Mouse (Mus musculus) intestine, postnatal 0 days (tissue): ENCODE data around the gene Tmem253. TPM values are rescaled to one million over a fixed set of nuclear protein-coding genes. Genes with fewer than 3 reads are reported as not detected.

Experiments
- ATAC-seq: fragments of 200-750 bp; cut with Nextera tagmentation; 2 replicates; pipeline ENCODE4 v1.8.0; 2017; ENCODE audit warnings: mild to moderate bottlenecking, moderate TSS enrichment, moderate library complexity
- H3K27ac ChIP-seq: fragments of 300-500 bp; sonication (generic); 2 replicates; pipeline ENCODE4 v1.5.1; 2014; ENCODE audit warnings: mild to moderate bottlenecking, low read depth, low read length, moderate library complexity
- H3K27me3 ChIP-seq: fragments of 300-500 bp; sonication (generic); replicated peaks from 2 replicates; pipeline ENCODE4 v1.6.1; 2014; ENCODE audit warnings: low read length, mixed read lengths; ENCODE audit not compliant: control insufficient read depth, insufficient read depth
- H3K36me3 ChIP-seq: fragments of 300-500 bp; sonication (generic); 2 replicates; pipeline ENCODE4 v1.6.1; 2014; ENCODE audit warnings: mild to moderate bottlenecking, moderate library complexity; ENCODE audit not compliant: control insufficient read depth, insufficient read depth
- H3K4me1 ChIP-seq: fragments of 300-500 bp; sonication (generic); replicated peaks from 2 replicates; pipeline ENCODE4 v1.6.1; 2014; ENCODE audit warnings: antibody characterized with exemption, low read length, mixed read lengths; ENCODE audit not compliant: control insufficient read depth, insufficient read depth
- H3K4me2 ChIP-seq: fragments of 300-500 bp; sonication (generic); replicated peaks from 2 replicates; pipeline ENCODE4 v1.6.1; 2014; ENCODE audit warnings: low read depth, mild to moderate bottlenecking, moderate library complexity
- H3K4me3 ChIP-seq: fragments of 300-500 bp; sonication (generic); 2 replicates; pipeline ENCODE4 v1.5.1; 2014; ENCODE audit warnings: low read depth, low read length
- H3K9ac ChIP-seq: fragments of 300-500 bp; sonication (generic); 2 replicates; pipeline ENCODE4 v1.6.1; 2014; ENCODE audit warnings: mild to moderate bottlenecking, low read depth, low read length
- H3K9me3 ChIP-seq: fragments of 300-500 bp; sonication (generic); 2 replicates; pipeline ENCODE4 v1.6.1; 2016; ENCODE audit warnings: mixed run types; ENCODE audit not compliant: control insufficient read depth
- CTCF ChIP-seq: sonication (generic); IDR thresholded peaks from 2 replicates; pipeline ENCODE4 v1.5.1; 2016; ENCODE audit warnings: low read depth, mild to moderate bottlenecking, control low read depth, antibody characterized with exemption, moderate library complexity
- WGBS: fragments of 180-500 bp; shearing (Covaris S2); extraction: QIAGEN DNeasy Blood & Tissue Kit; methylation state at CpG from one replicate; pipeline ENCODE4 v1.1.7; 2014; 5-methylcytosine and 5-hydroxymethylcytosine counted together
- polyA plus RNA-seq: library from polyadenylated mRNA; unstranded; fragments of >200 nt; fragmentation: Nextera tagmentation; extraction: Ambion mirVana; gene quantifications from 2 replicates; pipeline ENCODE4 v1.2.1, GENCODE M21; 2015

The Tmem253 gene
- polyA plus RNA-seq, 1 experiment from 2014 or later = 224 TPM

GRCm38 (mm10) chr14:51995219-51995871, 20.1 kb upstream of the Tmem253 start:
- Histone ChIP-seq H3K9ac (no peak overlapping the region), H3K4me3 (no peak overlapping the region), H3K9me3 (no peaks in the 10 kb centered on the region), H3K4me2 (no peak overlapping the region), H3K4me1 (no peaks in the 10 kb centered on the region), H3K36me3 (peaks cover 38% of the 10 kb centered on the region; the same call in 1 of the 2 replicates), H3K27me3 (no peaks in the 10 kb centered on the region), H3K27ac (no peak overlapping the region)
- 55% methylated on average over 12 of the region's 12 CpGs for WGBS
- ATAC-seq = no peak
- no peak for TF ChIP-seq CTCF

GRCm38 (mm10) chr14:51996231-51996841, 19.1 kb upstream of the Tmem253 start:
- TF ChIP-seq CTCF = peak; percentile 52
- no peak overlapping the region for H3K9ac ChIP-seq
- H3K4me1 ChIP-seq = no peaks in the 10 kb centered on the region
- WGBS = 82% methylated on average over 13 of the region's 13 CpGs
- H3K27ac ChIP-seq = no peak overlapping the region
- H3K4me2 ChIP-seq = no peak overlapping the region
- no peak overlapping the region for H3K4me3 ChIP-seq
- H3K9me3 ChIP-seq = no peaks in the 10 kb centered on the region
- H3K27me3 ChIP-seq = no peaks in the 10 kb centered on the region
- no peak for ATAC-seq
- H3K36me3 ChIP-seq = peaks cover 34% of the 10 kb centered on the region; the same call in 1 of the 2 replicates

GRCm38 (mm10) chr14:51996866-51997265, 18.6 kb upstream of the Tmem253 start:
- H3K4me2 ChIP-seq = no peak overlapping the region

GRCm38 (mm10) chr14:51997483-51997882, 18.0 kb upstream of the Tmem253 start:
- WGBS = 86% methylated on average over 14 of the region's 14 CpGs

More at GRCm38 (mm10) chr14:51996866-51997265, 18.6 kb upstream of the Tmem253 start:
- ATAC-seq = no peak
- no peaks in the 10 kb centered on the region for H3K9me3 ChIP-seq
- no peaks in the 10 kb centered on the region for H3K27me3 ChIP-seq
- no peak overlapping the region for H3K4me3 ChIP-seq
- TF ChIP-seq CTCF = no peak
- H3K36me3 ChIP-seq = peaks cover 31% of the 10 kb centered on the region; the same call in 1 of the 2 replicates
- WGBS = 68% methylated on average over 17 of the region's 17 CpGs
- H3K9ac ChIP-seq = no peak overlapping the region
- no peak overlapping the region; the same call in 1 of the 2 replicates for H3K27ac ChIP-seq
- no peaks in the 10 kb centered on the region for H3K4me1 ChIP-seq

GRCm38 (mm10) chr14:52003981-52004495, 11.4 kb upstream of the Tmem253 start:
- Histone ChIP-seq H3K9me3 (no peaks in the 10 kb centered on the region), H3K4me1 (no peaks in the 10 kb centered on the region), H3K36me3 (peaks cover 63% of the 10 kb centered on the region), H3K27me3 (no peaks in the 10 kb centered on the region), H3K27ac (no peak overlapping the region), H3K4me2 (no peak overlapping the region), H3K9ac (no peak overlapping the region), H3K4me3 (no peak overlapping the region)
- WGBS = 61% methylated on average over 16 of the region's 16 CpGs
- TF ChIP-seq CTCF = no peak
- 0 out of 2 replicates have a peak, but pooled peaks have one; percentile 16 for ATAC-seq

More at GRCm38 (mm10) chr14:51997483-51997882, 18.0 kb upstream of the Tmem253 start:
- no peaks in the 10 kb centered on the region for H3K27me3 ChIP-seq
- H3K36me3 ChIP-seq = peaks cover 34% of the 10 kb centered on the region; the same call in 1 of the 2 replicates
- H3K4me1 ChIP-seq = no peaks in the 10 kb centered on the region
- no peak overlapping the region for H3K9ac ChIP-seq
- no peak overlapping the region for H3K4me2 ChIP-seq
- no peak overlapping the region for H3K27ac ChIP-seq
- ATAC-seq = no peak
- TF ChIP-seq CTCF = no peak
- H3K4me3 ChIP-seq = no peak overlapping the region
- H3K9me3 ChIP-seq = no peaks in the 10 kb centered on the region

- TF ChIP-seq CTCF = no peak
- no peak for ATAC-seq
These were observed 10.3 kb upstream of the Tmem253 start for GRCm38 (mm10) chr14:52005141-52005540.

More at GRCm38 (mm10) chr14:52005141-52005540, 10.3 kb upstream of the Tmem253 start:
- Histone ChIP-seq H3K27ac (no peak overlapping the region), H3K9ac (no peak overlapping the region), H3K36me3 (peaks cover 61% of the 10 kb centered on the region), H3K4me2 (no peak overlapping the region), H3K9me3 (no peaks in the 10 kb centered on the region), H3K4me3 (no peak overlapping the region), H3K4me1 (no peaks in the 10 kb centered on the region), H3K27me3 (no peaks in the 10 kb centered on the region)
- 68% methylated on average over 7 of the region's 7 CpGs for WGBS
